Mouse (Mus musculus): Measurements from ENCODE around the gene Pick1. TPM values are rescaled to one million over a fixed set of nuclear protein-coding genes. Genes with fewer than 3 reads are reported as not detected.
"Not testable (repeated sequence)": the region's sequence is repeated elsewhere in the genome, so short reads cannot be mapped to it uniquely, and the experiment has no call there.

Pick1 gene
- polyA plus RNA-seq, 1 experiment = 82.6 TPM

- Histone ChIP-seq H3K27ac (ENCODE audit: insufficient read depth, low read length) (no peak overlapping the region), H3K4me3 (ENCODE audit: insufficient read depth, low read length) (no peak overlapping the region), H3K4me1 (ENCODE audit: control insufficient read depth, insufficient read depth, low read length) (no peaks in the 10 kb centered on the region)
- TF ChIP-seq CTCF (IDR thresholded peaks at IDR 0.05; ENCODE audit: extremely low read depth, insufficient read depth, low read length) (no peak), POLR2A (IDR thresholded peaks at IDR 0.05; ENCODE audit: extremely low read depth, insufficient read depth, low read length) (no peak)
Observed at GRCm38 (mm10) chr15:79219572-79219971, 9.4 kb upstream of the Pick1 start.

- H3K4me3 ChIP-seq (ENCODE audit: insufficient read depth, low read length) = no peak overlapping the region
- TF ChIP-seq POLR2A (IDR thresholded peaks at IDR 0.05; ENCODE audit: extremely low read depth, insufficient read depth, low read length) = no peak
- no peak overlapping the region; the same call in 1 of the 2 replicates for H3K27ac ChIP-seq (ENCODE audit: insufficient read depth, low read length)
- H3K4me1 ChIP-seq (ENCODE audit: control insufficient read depth, insufficient read depth, low read length) = no peaks in the 10 kb centered on the region
Observed at GRCm38 (mm10) chr15:79223641-79224040, 5.3 kb upstream of the Pick1 start.

- Histone ChIP-seq H3K27ac (ENCODE audit: insufficient read depth, low read length) (no peak overlapping the region), H3K4me1 (ENCODE audit: control insufficient read depth, insufficient read depth, low read length) (no peaks in the 10 kb centered on the region), H3K4me3 (ENCODE audit: insufficient read depth, low read length) (no peak overlapping the region)
- TF ChIP-seq POLR2A (IDR thresholded peaks at IDR 0.05; ENCODE audit: extremely low read depth, insufficient read depth, low read length) = no peak; the same call in 1 of the 2 replicates
- peak; percentile 89 for TF ChIP-seq CTCF (IDR thresholded peaks at IDR 0.05; ENCODE audit: extremely low read depth, insufficient read depth, low read length)
Observed at GRCm38 (mm10) chr15:79224685-79225084, 4.3 kb upstream of the Pick1 start.

- H3K4me1 ChIP-seq (ENCODE audit: control insufficient read depth, insufficient read depth, low read length); H3K27ac ChIP-seq (ENCODE audit: insufficient read depth, low read length); H3K4me3 ChIP-seq (ENCODE audit: insufficient read depth, low read length): not testable (repeated sequence)
Observed at GRCm38 (mm10) chr15:79225780-79226179, 3.2 kb upstream of the Pick1 start.

GRCm38 (mm10) chr15:79235268-79235667 lies 6.3 kb downstream of the Pick1 start:
- Histone ChIP-seq H3K4me3 (ENCODE audit: insufficient read depth, low read length) (no peak overlapping the region), H3K4me1 (ENCODE audit: control insufficient read depth, insufficient read depth, low read length) (no peaks in the 10 kb centered on the region), H3K27ac (ENCODE audit: insufficient read depth, low read length) (no peak overlapping the region)
- TF ChIP-seq POLR2A (IDR thresholded peaks at IDR 0.05; ENCODE audit: extremely low read depth, insufficient read depth, low read length) (no peak), CTCF (IDR thresholded peaks at IDR 0.05; ENCODE audit: extremely low read depth, insufficient read depth, low read length) (no peak)

- H3K4me1 ChIP-seq (ENCODE audit: control insufficient read depth, insufficient read depth, low read length) = no peaks in the 10 kb centered on the region
- no peak overlapping the region for H3K4me3 ChIP-seq (ENCODE audit: insufficient read depth, low read length)
- no peak for TF ChIP-seq CTCF (IDR thresholded peaks at IDR 0.05; ENCODE audit: extremely low read depth, insufficient read depth, low read length)
- TF ChIP-seq POLR2A (IDR thresholded peaks at IDR 0.05; ENCODE audit: extremely low read depth, insufficient read depth, low read length) = no peak
- H3K27ac ChIP-seq (ENCODE audit: insufficient read depth, low read length) = no peak overlapping the region
Observed at GRCm38 (mm10) chr15:79238036-79238435, 9.1 kb downstream of the Pick1 start.

- no peak for TF ChIP-seq CTCF (IDR thresholded peaks at IDR 0.05; ENCODE audit: extremely low read depth, insufficient read depth, low read length)
- TF ChIP-seq POLR2A (IDR thresholded peaks at IDR 0.05; ENCODE audit: extremely low read depth, insufficient read depth, low read length) = no peak
- Histone ChIP-seq H3K4me3 (ENCODE audit: insufficient read depth, low read length) (no peak overlapping the region), H3K4me1 (ENCODE audit: control insufficient read depth, insufficient read depth, low read length) (peaks cover 3% of the 10 kb centered on the region), H3K27ac (ENCODE audit: insufficient read depth, low read length) (0 out of 2 replicates have a peak overlapping the region, but pooled peaks have one; percentile 15)
Observed at GRCm38 (mm10) chr15:79242574-79243233, 13.7 kb downstream of the Pick1 start.

GRCm38 (mm10) chr15:79243234-79244042 lies 14.5 kb downstream of the Pick1 start:
- Histone ChIP-seq H3K27ac (ENCODE audit: insufficient read depth, low read length) (no peak overlapping the region), H3K4me3 (ENCODE audit: insufficient read depth, low read length) (no peak overlapping the region), H3K4me1 (ENCODE audit: control insufficient read depth, insufficient read depth, low read length) (peaks cover 3% of the 10 kb centered on the region)
- peak; percentile 100 for TF ChIP-seq CTCF (IDR thresholded peaks at IDR 0.05; ENCODE audit: extremely low read depth, insufficient read depth, low read length)
- TF ChIP-seq POLR2A (IDR thresholded peaks at IDR 0.05; ENCODE audit: extremely low read depth, insufficient read depth, low read length) = peak; percentile 47; the same call in 1 of the 2 replicates

GRCm38 (mm10) chr15:79244071-79244893 lies 15.3 kb downstream of the Pick1 start:
- Histone ChIP-seq H3K4me1 (ENCODE audit: control insufficient read depth, insufficient read depth, low read length) (peaks cover 3% of the 10 kb centered on the region), H3K4me3 (ENCODE audit: insufficient read depth, low read length) (no peak overlapping the region), H3K27ac (ENCODE audit: insufficient read depth, low read length) (peak overlapping the region; percentile 49; the same call in 1 of the 2 replicates)
- TF ChIP-seq CTCF (IDR thresholded peaks at IDR 0.05; ENCODE audit: extremely low read depth, insufficient read depth, low read length) (no peak), POLR2A (IDR thresholded peaks at IDR 0.05; ENCODE audit: extremely low read depth, insufficient read depth, low read length) (no peak)
